Mouse (Mus musculus) forebrain, postnatal 0 days (tissue): ENCODE measurements around the gene Atf1. TPM values are rescaled to one million over a fixed set of nuclear protein-coding genes. Genes with fewer than 3 reads are reported as not detected.

Source experiments
- ATAC-seq: fragments of 200-750 bp; cut with Nextera tagmentation; 2 replicates; pipeline ENCODE4 v1.8.0; 2017; ENCODE audit warnings: mild to moderate bottlenecking, moderate library complexity
- DNase-seq: peaks from one replicate; pipeline ENCODE4 v3.0.0-alpha.2; 2015
- H3K27ac ChIP-seq: fragments of 300-500 bp; sonication (generic); 2 replicates; pipeline ENCODE4 v1.5.1; 2014; ENCODE audit warnings: low read depth, mild to moderate bottlenecking, antibody characterized with exemption, low read length, moderate library complexity, mixed read lengths
- H3K27me3 ChIP-seq: fragments of 300-500 bp; sonication (generic); 2 replicates; pipeline ENCODE4 v1.6.1; 2014; ENCODE audit warnings: mild to moderate bottlenecking, low read length, mixed read lengths; ENCODE audit not compliant: insufficient read depth
- H3K36me3 ChIP-seq: fragments of 300-500 bp; sonication (generic); 2 replicates; pipeline ENCODE4 v1.6.1; 2014; ENCODE audit warnings: mild to moderate bottlenecking, moderate library complexity; ENCODE audit not compliant: insufficient read depth
- H3K4me1 ChIP-seq: fragments of 300-500 bp; sonication (generic); 2 replicates; pipeline ENCODE4 v1.6.1; 2014; ENCODE audit warnings: antibody characterized with exemption; ENCODE audit not compliant: insufficient read depth
- H3K4me2 ChIP-seq: fragments of 300-500 bp; sonication (generic); 2 replicates; pipeline ENCODE4 v1.6.1; 2014; ENCODE audit warnings: low read depth, mild to moderate bottlenecking, moderate library complexity
- H3K4me3 ChIP-seq: fragments of 300-500 bp; sonication (generic); 2 replicates; pipeline ENCODE4 v1.5.1; 2014; ENCODE audit warnings: low read depth, low read length, mixed read lengths
- H3K9ac ChIP-seq: fragments of 300-500 bp; sonication (generic); 2 replicates; pipeline ENCODE4 v1.6.1; 2014; ENCODE audit warnings: mild to moderate bottlenecking
- H3K9me3 ChIP-seq: fragments of 300-500 bp; sonication (generic); 2 replicates; pipeline ENCODE4 v1.6.1; 2016; ENCODE audit warnings: low read length
- CTCF ChIP-seq: sonication (generic); IDR thresholded peaks from 2 replicates; pipeline ENCODE4 v1.5.1; 2016; ENCODE audit warnings: antibody characterized with exemption, control low read depth, low read depth
- WGBS: fragments of 180-500 bp; shearing (Covaris S2); extraction: QIAGEN DNeasy Blood & Tissue Kit; methylation state at CpG from one replicate; pipeline ENCODE4 v1.1.7; 2014; 5-methylcytosine and 5-hydroxymethylcytosine counted together
- polyA plus RNA-seq: library from polyadenylated mRNA; unstranded; fragments of >200 nt; fragmentation: Nextera tagmentation; extraction: Ambion mirVana; gene quantifications from 2 replicates; pipeline ENCODE4 v1.2.1, GENCODE M21; 2015
- total RNA-seq: library from RNA; depleted of rRNA; stranded (reverse); fragments of >200 nt; gene quantifications from 2 replicates; pipeline ENCODE4 v1.2.3, GENCODE M21; 2014

Gene Atf1
- total and polyA plus RNA-seq, 2 experiments from 2014 or later, result 5.4 to 9.2 TPM

DNA sequence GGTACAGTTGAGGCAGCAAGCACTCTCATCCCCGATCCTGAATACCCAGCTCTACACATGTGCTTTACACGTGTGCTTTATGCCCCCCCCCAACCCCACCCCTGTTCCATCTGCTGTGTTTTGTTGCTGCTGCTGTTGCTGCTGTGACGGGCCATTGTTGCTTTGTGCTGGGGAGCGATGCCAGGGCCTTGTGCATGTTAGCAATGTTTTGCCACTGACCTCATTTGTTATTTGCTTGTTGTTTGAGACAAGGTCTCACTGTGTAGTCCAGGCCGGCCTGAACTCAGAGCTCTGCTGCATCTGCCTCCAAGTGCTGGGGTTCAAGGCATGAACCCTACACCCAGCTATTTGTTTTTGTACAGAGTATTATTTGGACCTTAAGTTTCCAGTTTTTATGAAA lies 63.2 kb downstream of the Atf1 start:
- Histone ChIP-seq H3K27ac (no peak overlapping the region), H3K9me3 (no peaks in the 10 kb centered on the region), H3K36me3 (no peaks in the 10 kb centered on the region), H3K4me2 (no peak overlapping the region), H3K4me1 (no peaks in the 10 kb centered on the region), H3K4me3 (no peak overlapping the region), H3K27me3 (no peaks in the 10 kb centered on the region), H3K9ac (no peak overlapping the region)
- DNase-seq, result no peak
- WGBS, result 69% methylated on average over 5 of the region's 5 CpGs
- ATAC-seq, result no peak
- TF ChIP-seq CTCF, result no peak

DNA sequence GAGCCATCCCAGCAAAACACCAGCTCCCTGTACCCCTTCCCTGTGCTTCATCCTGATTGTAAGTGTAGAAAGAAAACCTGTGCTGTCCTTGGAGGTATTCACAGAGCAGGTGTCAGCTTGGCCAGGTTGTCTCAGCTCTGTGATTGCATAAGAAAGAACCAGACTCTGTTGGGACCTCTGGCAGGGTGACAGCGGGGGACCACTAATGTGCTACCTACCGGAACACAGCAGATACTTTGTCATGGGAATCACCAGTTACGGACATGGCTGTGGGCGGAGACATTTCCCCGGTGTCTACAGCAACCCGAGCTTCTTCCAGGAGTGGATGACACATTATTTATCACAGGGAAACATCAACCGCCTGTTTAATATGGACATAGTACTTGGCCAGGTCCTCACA lies 64.7 kb downstream of the Atf1 start:
- WGBS, result 78% methylated on average over 7 of the region's 7 CpGs
- Histone ChIP-seq H3K36me3 (no peaks in the 10 kb centered on the region), H3K9me3 (no peaks in the 10 kb centered on the region), H3K27me3 (no peaks in the 10 kb centered on the region), H3K27ac (no peak overlapping the region), H3K4me1 (no peaks in the 10 kb centered on the region), H3K9ac (no peak overlapping the region), H3K4me2 (no peak overlapping the region), H3K4me3 (no peak overlapping the region)
- ATAC-seq (no peak), DNase-seq (no peak)
- no peak for TF ChIP-seq CTCF

GRCm38 (mm10) chr15:100297856-100298255 lies 70.2 kb downstream of the Atf1 start:
- Histone ChIP-seq H3K27me3 (no peaks in the 10 kb centered on the region), H3K9ac (no peak overlapping the region), H3K9me3 (no peaks in the 10 kb centered on the region), H3K4me1 (no peaks in the 10 kb centered on the region), H3K4me3 (no peak overlapping the region), H3K4me2 (no peak overlapping the region), H3K36me3 (no peaks in the 10 kb centered on the region), H3K27ac (no peak overlapping the region)
- DNase-seq, result no peak
- WGBS, result 94% methylated on average over 5 of the region's 5 CpGs
- no peak for TF ChIP-seq CTCF
- no peak for ATAC-seq

- no peaks in the 10 kb centered on the region for H3K4me1 ChIP-seq
- 75% methylated on average over 6 of the region's 6 CpGs for WGBS
- DNase-seq, result no peak
- TF ChIP-seq CTCF, result no peak
- H3K9ac ChIP-seq, result no peak overlapping the region
- H3K4me2 ChIP-seq, result no peak overlapping the region
- no peaks in the 10 kb centered on the region for H3K9me3 ChIP-seq
- H3K36me3 ChIP-seq, result no peaks in the 10 kb centered on the region
- no peak overlapping the region for H3K27ac ChIP-seq
- ATAC-seq, result no peak
- no peaks in the 10 kb centered on the region for H3K27me3 ChIP-seq
- H3K4me3 ChIP-seq, result no peak overlapping the region
These were observed 72.9 kb downstream of the Atf1 start for GRCm38 (mm10) chr15:100300499-100300898.

GRCm38 (mm10) chr15:100301556-100301955 lies 73.9 kb downstream of the Atf1 start:
- Histone ChIP-seq H3K9ac (no peak overlapping the region), H3K4me3 (no peak overlapping the region), H3K9me3 (no peaks in the 10 kb centered on the region), H3K36me3 (no peaks in the 10 kb centered on the region), H3K27ac (no peak overlapping the region), H3K4me1 (no peaks in the 10 kb centered on the region), H3K27me3 (no peaks in the 10 kb centered on the region), H3K4me2 (no peak overlapping the region)
- DNase-seq, result no peak
- 72% methylated on average over 15 of the region's 15 CpGs for WGBS
- ATAC-seq, result no peak
- no peak for TF ChIP-seq CTCF

DNA sequence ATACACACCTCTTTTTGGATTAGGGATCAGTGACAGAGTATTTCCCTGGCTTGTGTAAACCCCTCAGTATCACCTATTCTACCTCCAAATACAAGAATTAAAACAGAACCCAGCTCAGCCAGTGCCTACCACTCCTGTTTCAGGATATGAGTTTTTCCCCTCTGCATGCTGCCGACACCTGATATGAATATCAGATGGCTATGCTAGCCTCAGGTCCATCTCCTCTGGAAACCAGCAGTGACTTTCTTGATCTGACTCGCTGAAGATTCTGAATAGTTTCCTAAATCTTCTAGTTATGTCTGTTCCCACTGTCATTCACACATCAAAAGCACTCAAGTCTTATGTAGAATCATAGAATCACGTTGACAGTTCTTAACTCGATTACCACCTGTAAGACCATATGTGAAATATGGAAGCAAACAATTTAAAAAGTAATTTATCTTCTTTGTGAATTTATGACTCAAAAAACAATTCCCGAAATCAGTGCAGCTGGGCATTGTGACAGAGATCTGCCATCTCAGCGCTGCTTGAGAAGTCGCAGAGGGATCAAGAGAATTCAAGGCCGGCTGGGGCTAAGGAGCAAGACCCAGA lies 75.9 kb downstream of the Atf1 start:
- Histone ChIP-seq H3K4me3 (peak overlapping the region; percentile 52), H3K9ac (peak overlapping the region; percentile 72; the same call in 1 of the 2 replicates), H3K36me3 (no peaks in the 10 kb centered on the region), H3K9me3 (no peaks in the 10 kb centered on the region), H3K27me3 (no peaks in the 10 kb centered on the region), H3K4me1 (no peaks in the 10 kb centered on the region), H3K27ac (no peak overlapping the region), H3K4me2 (peak overlapping the region; percentile 87)
- no peak for TF ChIP-seq CTCF
- ATAC-seq (no peak), DNase-seq (no peak)
- WGBS, result 39% methylated on average over 8 of the region's 8 CpGs

- DNase-seq (peak; percentile 89), ATAC-seq (peak; percentile 82)
- WGBS, result 2% methylated on average over 26 of the region's 30 CpGs
- Histone ChIP-seq H3K27me3 (no peaks in the 10 kb centered on the region), H3K27ac (peak within 1 kb of the TSS; percentile 89), H3K9me3 (no peaks in the 10 kb centered on the region), H3K4me3 (peak within 1 kb of the TSS; percentile 52), H3K9ac (peak within 1 kb of the TSS; percentile 72), H3K4me2 (peak within 1 kb of the TSS; percentile 87), H3K4me1 (no peaks in the 10 kb centered on the region), H3K36me3 (no peaks in the 10 kb centered on the region)
- no peak for TF ChIP-seq CTCF
These were observed 76.7 kb downstream of the Atf1 start, which contains the start of gene Mettl7a1 for GRCm38 (mm10) chr15:100304019-100304991. Gene Mettl7a1 (plus strand): TSS chr15:100304140.
